Mouse (Mus musculus): ENCODE measurements around the gene Ada.

DNA sequence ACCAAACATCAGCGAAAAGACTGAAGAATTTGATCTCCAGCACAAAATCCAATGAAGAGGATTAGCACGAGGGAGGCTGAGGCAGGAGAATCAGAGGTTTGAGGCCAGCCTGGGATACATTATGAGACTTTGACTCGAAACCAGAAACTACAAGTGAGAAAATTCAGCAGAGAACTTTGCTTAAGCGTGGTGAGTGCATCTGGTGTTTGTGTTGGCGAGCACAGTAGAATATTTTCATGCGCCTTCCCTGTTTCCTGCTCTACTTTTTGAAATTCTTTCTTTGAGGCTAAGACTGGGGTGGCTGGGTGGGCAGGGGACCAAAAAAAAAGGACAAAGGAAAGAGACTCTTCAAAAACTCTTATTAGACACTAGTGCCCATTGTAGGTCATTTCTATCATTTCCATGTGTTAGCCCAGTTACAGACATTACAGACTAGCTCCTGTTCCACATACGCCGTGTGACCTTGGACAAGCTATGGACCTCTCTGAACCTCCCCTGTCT lies 38.6 kb downstream of the Ada start:
- no peak for TF ChIP-seq CTCF (IDR thresholded peaks at IDR 0.05; ENCODE audit: borderline replicate concordance, insufficient read depth, low read depth, low read length)
- TF ChIP-seq POLR2A (IDR thresholded peaks at IDR 0.05; ENCODE audit: borderline replicate concordance, insufficient read depth, low read length), result no peak

Data from cerebellum, adult 2 months (tissue).